Mouse (Mus musculus): ENCODE data around the gene Gast.

DNA sequence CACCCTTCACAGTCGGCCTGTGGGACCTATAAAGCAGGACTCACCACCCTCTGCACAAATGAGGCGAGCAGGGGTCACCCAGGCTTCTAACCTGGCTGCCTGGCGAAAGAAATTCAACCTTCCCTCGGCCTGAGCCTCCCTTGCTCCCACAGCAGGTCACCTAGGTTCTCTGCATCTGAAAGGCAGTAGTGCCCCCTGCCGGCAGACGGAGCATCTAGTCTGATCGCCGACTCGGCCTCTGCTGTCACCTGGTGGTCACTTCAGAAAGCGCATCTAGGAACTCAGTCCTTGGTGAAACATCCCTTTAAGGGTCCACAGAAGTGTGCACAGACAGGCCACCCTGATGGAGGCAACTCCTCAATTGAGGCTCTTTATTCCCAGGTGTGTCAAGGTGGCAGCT, 38.9 kb upstream of the Gast start:
- TF ChIP-seq POLR2A (IDR thresholded peaks at IDR 0.05; ENCODE audit: borderline replicate concordance, extremely low read depth, low read depth, low read length) (no peak), CTCF (IDR thresholded peaks at IDR 0.05; ENCODE audit: insufficient read depth, low read length) (peak; percentile 100)

All from lung, adult 2 months (tissue).